Mouse (Mus musculus): ENCODE data around the gene Hsd11b1. TPM values are rescaled to one million over a fixed set of nuclear protein-coding genes. Genes with fewer than 3 reads are reported as not detected.

Hsd11b1 gene
- 10 to 100 TPM; 27.0 to 27.2 TPM for total RNA-seq (2023)

GRCm38 (mm10) chr1:193263955-193264598 lies at the start of gene Hsd11b1:
Gene Hsd11b1 (minus strand): TSS chr1:193264075.

GRCm38 (mm10) chr1:193272916-193273601 lies 9.2 kb upstream of the Hsd11b1 start, which contains the start of gene G0s2:
Gene G0s2 (minus strand): TSS chr1:193273217.

GRCm38 (mm10) chr1:193207503-193207902 lies 56.4 kb downstream of the Hsd11b1 start, which contains the start of gene Lamb3:
Gene Lamb3 (plus strand): TSS chr1:193207699.

GRCm38 (mm10) chr1:193201383-193201778 lies 62.5 kb downstream of the Hsd11b1 start, which contains the start of gene Traf3ip3:
Gene Traf3ip3 (minus strand): TSS chr1:193201703.

Other genes with a start within 250 kb of the Hsd11b1 start
- gene Syt14, start 228.3 kb downstream of the Hsd11b1 start, total RNA-seq (2023): not detected
- gene Diexf, start 133.8 kb downstream of the Hsd11b1 start, total RNA-seq (2023): 10 to 100 TPM; 20.3 to 27.4 TPM
- under 1 TPM; 0.12 to 0.45 TPM for gene Irf6, start 111.0 kb downstream of the Hsd11b1 start, total RNA-seq (2023)
- 1 to 10 TPM; 2.0 to 2.9 TPM for gene A130010J15Rik, start 96.0 kb downstream of the Hsd11b1 start, total RNA-seq (2023)
- gene Traf3ip3, start 62.4 kb downstream of the Hsd11b1 start, total RNA-seq (2023): 100 to 1,000 TPM; 132 to 158 TPM
- gene Lamb3, start 56.4 kb downstream of the Hsd11b1 start, total RNA-seq (2023): 1 to 10 TPM in 1 of 2 experiments, under 1 TPM in 1; 0.94 to 2.8 TPM
- 1 to 10 TPM; 7.2 to 8.6 TPM for gene G0s2, start 9.1 kb upstream of the Hsd11b1 start, total RNA-seq (2023)
- gene Camk1g, start 106.2 kb upstream of the Hsd11b1 start, total RNA-seq (2023): not detected

All from monocyte, adult 59 days (primary cell).